Mouse (Mus musculus): ENCODE data around the gene Enpp6.

- no peak for TF ChIP-seq CTCF (conservative IDR thresholded peaks at IDR 0.05; ENCODE audit: low read length)
- TF ChIP-seq POU5F1 (IDR thresholded peaks at IDR 0.05; ENCODE audit: borderline replicate concordance, low read length) = no peak
- TF ChIP-seq NANOG (IDR thresholded peaks at IDR 0.05; ENCODE audit: borderline replicate concordance, low read length) = no peak
Measured at GRCm38 (mm10) chr8:47024612-47025011, 37.9 kb downstream of the Enpp6 start.
